Mouse (Mus musculus) fibroblast of lung, adult 2 months (primary cell): ENCODE data around the gene Aspscr1.
"Not testable (repeated sequence)": the region's sequence is repeated elsewhere in the genome, so short reads cannot be mapped to it uniquely, and the experiment has no call there.

Experiments used
- DNase-seq: peaks from one replicate; pipeline ENCODE4 v3.0.0-alpha.2; 2011; ENCODE audit warnings: low read depth

The Aspscr1 gene

GRCm38 (mm10) chr11:120713580-120714518, 41.1 kb downstream of the Aspscr1 start, which contains the start of the genes Cenpx and Lrrc45:
Gene Cenpx, minus strand, starts transcription at chr11:120713738.
Gene Lrrc45, plus strand, starts transcription at chr11:120713925.
- DNase-seq: peak; percentile 98

- DNase-seq: no peak
Measured at GRCm38 (mm10) chr11:120714546-120714945, 41.8 kb downstream of the Aspscr1 start.

- DNase-seq: no peak
Measured at GRCm38 (mm10) chr11:120715131-120715530, 42.4 kb downstream of the Aspscr1 start.

GRCm38 (mm10) chr11:120719242-120719641, 46.5 kb downstream of the Aspscr1 start:
- no peak for DNase-seq

GRCm38 (mm10) chr11:120719841-120720376, 47.1 kb downstream of the Aspscr1 start:
- no peak for DNase-seq

GRCm38 (mm10) chr11:120720450-120720849, 47.7 kb downstream of the Aspscr1 start:
- DNase-seq: peak; percentile 77

- no peak for DNase-seq
Measured at GRCm38 (mm10) chr11:120721124-120722066, 48.6 kb downstream of the Aspscr1 start, which contains the start of gene Rac3. Gene Rac3, plus strand, starts transcription at chr11:120721470.

GRCm38 (mm10) chr11:120722067-120722630, 49.4 kb downstream of the Aspscr1 start:
- DNase-seq: no peak

- no peak for DNase-seq
Measured at GRCm38 (mm10) chr11:120722761-120723382, 50.1 kb downstream of the Aspscr1 start.

GRCm38 (mm10) chr11:120723509-120723908, 50.7 kb downstream of the Aspscr1 start:
- DNase-seq: no peak

GRCm38 (mm10) chr11:120726243-120727168, 53.7 kb downstream of the Aspscr1 start:
- no peak for DNase-seq

- peak; percentile 97 for DNase-seq
Measured at GRCm38 (mm10) chr11:120727169-120727527, 54.4 kb downstream of the Aspscr1 start, which contains the start of gene Dcxr. Gene Dcxr, minus strand, starts transcription at chr11:120727281.

- DNase-seq: no peak
Measured at GRCm38 (mm10) chr11:120727564-120727963, 54.8 kb downstream of the Aspscr1 start.

GRCm38 (mm10) chr11:120728530-120729240, 55.9 kb downstream of the Aspscr1 start:
- no peak for DNase-seq

GRCm38 (mm10) chr11:120729432-120730050, 56.8 kb downstream of the Aspscr1 start:
- not testable (repeated sequence) for DNase-seq

- DNase-seq: no peak
Measured at GRCm38 (mm10) chr11:120730331-120730870, 57.6 kb downstream of the Aspscr1 start.

GRCm38 (mm10) chr11:120731395-120731794, 58.6 kb downstream of the Aspscr1 start:
- DNase-seq: no peak

- peak; percentile 87 for DNase-seq
Measured at GRCm38 (mm10) chr11:120731858-120732680, 59.3 kb downstream of the Aspscr1 start, which contains the start of gene Cbr2. Gene Cbr2, minus strand, starts transcription at chr11:120732114.
